Mouse (Mus musculus) hindbrain, postnatal 0 days (tissue): ENCODE results near the gene Fam117b. TPM values are rescaled to one million over a fixed set of nuclear protein-coding genes. Genes with fewer than 3 reads are reported as not detected.
A peak's percentile ranks its signal among the peaks of the same experiment; 100 is the strongest.

Experiments
- ATAC-seq: fragments of 200-750 bp; cut with Nextera tagmentation; 2 replicates; pipeline ENCODE4 v1.8.0; 2017; ENCODE audit warnings: mild to moderate bottlenecking, moderate TSS enrichment, moderate library complexity
- DNase-seq: peaks from one replicate; pipeline ENCODE4 v3.0.0-alpha.2; 2015; ENCODE audit warnings: low spot score
- H3K27ac ChIP-seq: fragments of 300-500 bp; sonication (generic); 2 replicates; pipeline ENCODE4 v1.5.1; 2014; ENCODE audit warnings: mild to moderate bottlenecking
- H3K27me3 ChIP-seq: fragments of 300-500 bp; sonication (generic); 2 replicates; pipeline ENCODE4 v1.6.1; 2014; ENCODE audit warnings: low read length, mixed read lengths; ENCODE audit not compliant: insufficient read depth
- H3K36me3 ChIP-seq: fragments of 300-500 bp; sonication (generic); 2 replicates; pipeline ENCODE4 v1.6.1; 2014; ENCODE audit warnings: low read length, mixed read lengths; ENCODE audit not compliant: insufficient read depth
- H3K4me1 ChIP-seq: fragments of 300-500 bp; sonication (generic); 2 replicates; pipeline ENCODE4 v1.6.1; 2014; ENCODE audit warnings: antibody characterized with exemption, low read length, mixed read lengths; ENCODE audit not compliant: insufficient read depth
- H3K4me2 ChIP-seq: fragments of 300-500 bp; sonication (generic); 2 replicates; pipeline ENCODE4 v1.6.1; 2014; ENCODE audit warnings: low read depth, mild to moderate bottlenecking, low read length, moderate library complexity, mixed read lengths
- H3K4me3 ChIP-seq: fragments of 300-500 bp; sonication (generic); 2 replicates; pipeline ENCODE4 v1.5.1; 2014; ENCODE audit warnings: low read length
- H3K9ac ChIP-seq: fragments of 300-500 bp; sonication (generic); replicated peaks from 2 replicates; pipeline ENCODE4 v1.6.1; 2014; ENCODE audit warnings: mild to moderate bottlenecking, low read length, moderate library complexity, mixed read lengths
- H3K9me3 ChIP-seq: fragments of 300-500 bp; sonication (generic); 2 replicates; pipeline ENCODE4 v1.6.1; 2016; ENCODE audit warnings: low read length, mixed read lengths
- CTCF ChIP-seq: IDR thresholded peaks from 2 replicates; pipeline ENCODE4 v1.5.1; 2016; ENCODE audit warnings: antibody characterized with exemption, control low read depth, low read depth
- WGBS: fragments of 180-500 bp; shearing (Covaris S2); extraction: QIAGEN DNeasy Blood & Tissue Kit; methylation state at CpG from one replicate; pipeline ENCODE4 v1.1.7; 2014; 5-methylcytosine and 5-hydroxymethylcytosine counted together
- polyA plus RNA-seq: library from polyadenylated mRNA; unstranded; fragments of >200 nt; fragmentation: Nextera tagmentation; extraction: Ambion mirVana; gene quantifications from 2 replicates; pipeline ENCODE4 v1.2.1, GENCODE M21; 2015
- total RNA-seq: library from RNA; depleted of rRNA; stranded (reverse); fragments of >200 nt; gene quantifications from 2 replicates; pipeline ENCODE4 v1.2.3, GENCODE M21; 2014

The Fam117b gene
- total and polyA plus RNA-seq, 2 experiments from 2014 or later, result 30.1 to 44.5 TPM

DNA sequence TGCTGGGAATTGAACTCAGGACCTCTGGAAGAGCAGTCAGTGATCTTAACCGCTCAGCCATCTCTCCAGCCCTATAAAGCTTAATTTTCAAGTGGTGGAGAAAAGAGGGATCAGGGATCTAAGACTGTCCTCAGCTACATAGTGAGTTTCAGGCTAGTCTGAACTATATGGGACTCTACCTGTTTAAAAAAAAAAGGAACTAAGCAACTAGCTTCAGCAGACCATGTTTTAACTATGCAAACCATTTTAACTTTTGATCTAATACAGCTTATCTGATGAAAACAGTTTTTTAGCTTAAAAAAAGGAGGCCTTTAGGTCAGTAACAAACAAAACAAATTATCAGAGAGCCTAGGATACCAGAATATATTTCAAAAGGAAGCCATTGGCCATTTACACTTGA lies 1.9 kb upstream of the Fam117b start:
- H3K36me3 ChIP-seq, result no peaks in the 10 kb centered on the region
- no peak for ATAC-seq
- no peak overlapping the region for H3K9ac ChIP-seq
- no peak overlapping the region for H3K4me2 ChIP-seq
- H3K4me3 ChIP-seq, result no peak overlapping the region
- no peak for TF ChIP-seq CTCF
- no peaks in the 10 kb centered on the region for H3K27me3 ChIP-seq
- 86% methylated on average over 1 of the region's 1 CpGs for WGBS
- DNase-seq, result no peak
- H3K4me1 ChIP-seq, result peaks cover 16% of the 10 kb centered on the region; the same call in 1 of the 2 replicates
- no peaks in the 10 kb centered on the region for H3K9me3 ChIP-seq
- H3K27ac ChIP-seq, result no peak overlapping the region

DNA sequence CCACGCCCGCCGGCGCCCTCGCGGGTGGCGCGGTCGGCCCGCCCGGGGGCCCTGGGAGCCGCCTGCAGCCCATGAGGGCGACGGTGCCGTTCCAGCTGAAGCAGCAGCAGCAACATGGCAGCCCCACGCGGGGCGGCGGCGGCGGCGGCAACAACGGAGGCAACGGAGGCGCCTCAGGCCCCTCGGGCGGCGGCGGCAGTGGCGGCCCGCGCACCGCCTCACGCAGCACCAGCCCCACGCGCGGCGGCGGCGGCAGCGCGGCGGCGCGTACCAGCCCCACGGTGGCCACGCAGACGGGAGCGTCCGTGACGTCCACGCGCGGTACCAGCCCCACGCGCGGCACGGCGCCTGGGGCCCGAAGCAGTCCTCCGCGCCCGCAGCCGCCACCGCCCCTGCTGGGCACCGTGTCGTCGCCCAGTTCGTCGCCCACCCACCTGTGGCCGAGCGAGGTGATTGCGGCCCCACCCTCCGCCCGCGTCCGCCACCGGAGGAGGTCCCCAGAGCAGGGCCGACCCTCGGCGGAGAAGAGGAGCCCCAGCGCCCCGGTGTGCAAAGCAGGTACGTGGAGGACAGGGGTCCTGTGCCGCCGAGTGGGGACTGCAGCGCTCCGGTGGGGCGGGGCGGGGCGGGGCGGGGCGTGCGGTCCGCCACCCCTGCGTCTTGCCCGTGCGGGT lies 526 bp downstream of the Fam117b start:
- peak overlapping the region; percentile 70 for H3K4me2 ChIP-seq
- peak; percentile 70 for ATAC-seq
- H3K27ac ChIP-seq, result peak overlapping the region; percentile 99
- no peaks in the 10 kb centered on the region for H3K27me3 ChIP-seq
- peak overlapping the region; percentile 98 for H3K4me3 ChIP-seq
- no peak for TF ChIP-seq CTCF
- H3K4me1 ChIP-seq, result peaks cover 18% of the 10 kb centered on the region; the same call in 1 of the 2 replicates
- WGBS, result under 1% methylated on average over 60 of the region's 98 CpGs
- DNase-seq, result peak; percentile 73
- H3K36me3 ChIP-seq, result no peaks in the 10 kb centered on the region
- H3K9ac ChIP-seq, result peak overlapping the region; percentile 99
- no peaks in the 10 kb centered on the region for H3K9me3 ChIP-seq

DNA sequence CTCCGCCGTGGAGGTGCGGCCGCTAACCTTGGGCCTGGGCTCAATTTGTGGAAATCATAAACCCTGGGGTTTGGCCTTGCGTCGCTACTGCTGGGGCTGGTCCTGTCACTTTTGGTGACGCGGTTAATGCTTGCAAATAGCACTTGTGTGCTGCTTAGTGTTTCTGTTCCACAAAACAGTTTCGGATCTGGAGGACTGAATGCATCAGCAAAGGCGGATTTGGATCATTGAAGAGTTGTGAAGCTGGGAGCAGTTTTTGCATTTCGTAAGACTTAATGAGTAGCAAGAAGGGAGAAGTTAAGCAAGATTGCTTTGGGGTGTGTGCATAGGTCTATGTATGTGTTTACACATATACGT lies 1.0 kb downstream of the Fam117b start:
- Histone ChIP-seq H3K4me2 (peak overlapping the region; percentile 70), H3K4me1 (peaks cover 18% of the 10 kb centered on the region; the same call in 1 of the 2 replicates), H3K9me3 (no peaks in the 10 kb centered on the region), H3K9ac (peak overlapping the region; percentile 99), H3K36me3 (no peaks in the 10 kb centered on the region), H3K27ac (peak overlapping the region; percentile 99), H3K27me3 (no peaks in the 10 kb centered on the region), H3K4me3 (peak overlapping the region; percentile 98)
- no peak for ATAC-seq
- 3% methylated on average over 12 of the region's 12 CpGs for WGBS
- DNase-seq, result peak; percentile 58
- no peak for TF ChIP-seq CTCF

DNA sequence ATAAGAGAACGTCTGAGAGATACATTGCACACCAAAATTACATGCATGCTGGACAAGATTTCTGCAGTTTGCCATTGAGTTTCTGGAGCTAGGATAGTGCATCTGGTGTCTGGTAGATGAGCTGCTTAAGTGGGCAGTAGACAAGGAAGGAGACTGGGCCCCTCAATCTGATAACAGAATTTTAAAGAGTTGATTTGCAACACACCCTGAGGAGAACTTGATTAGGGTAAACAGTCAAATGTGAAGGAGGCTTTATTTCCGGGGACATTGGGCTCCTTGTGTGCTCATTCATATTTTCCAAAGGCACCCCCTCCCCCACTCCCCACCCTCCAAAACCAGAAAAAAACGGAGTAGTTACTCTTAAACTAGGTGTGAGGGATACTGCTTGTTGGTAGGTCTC lies 2.0 kb downstream of the Fam117b start:
- peak overlapping the region; percentile 99; the same call in 1 of the 2 replicates for H3K9ac ChIP-seq
- H3K4me3 ChIP-seq, result peak overlapping the region; percentile 98
- no peaks in the 10 kb centered on the region for H3K9me3 ChIP-seq
- no peaks in the 10 kb centered on the region for H3K27me3 ChIP-seq
- TF ChIP-seq CTCF, result no peak
- WGBS, result 51% methylated on average over 3 of the region's 3 CpGs
- H3K4me2 ChIP-seq, result peak overlapping the region; percentile 70
- peaks cover 18% of the 10 kb centered on the region; the same call in 1 of the 2 replicates for H3K4me1 ChIP-seq
- DNase-seq, result no peak
- H3K27ac ChIP-seq, result no peak overlapping the region
- no peaks in the 10 kb centered on the region for H3K36me3 ChIP-seq
- no peak for ATAC-seq

DNA sequence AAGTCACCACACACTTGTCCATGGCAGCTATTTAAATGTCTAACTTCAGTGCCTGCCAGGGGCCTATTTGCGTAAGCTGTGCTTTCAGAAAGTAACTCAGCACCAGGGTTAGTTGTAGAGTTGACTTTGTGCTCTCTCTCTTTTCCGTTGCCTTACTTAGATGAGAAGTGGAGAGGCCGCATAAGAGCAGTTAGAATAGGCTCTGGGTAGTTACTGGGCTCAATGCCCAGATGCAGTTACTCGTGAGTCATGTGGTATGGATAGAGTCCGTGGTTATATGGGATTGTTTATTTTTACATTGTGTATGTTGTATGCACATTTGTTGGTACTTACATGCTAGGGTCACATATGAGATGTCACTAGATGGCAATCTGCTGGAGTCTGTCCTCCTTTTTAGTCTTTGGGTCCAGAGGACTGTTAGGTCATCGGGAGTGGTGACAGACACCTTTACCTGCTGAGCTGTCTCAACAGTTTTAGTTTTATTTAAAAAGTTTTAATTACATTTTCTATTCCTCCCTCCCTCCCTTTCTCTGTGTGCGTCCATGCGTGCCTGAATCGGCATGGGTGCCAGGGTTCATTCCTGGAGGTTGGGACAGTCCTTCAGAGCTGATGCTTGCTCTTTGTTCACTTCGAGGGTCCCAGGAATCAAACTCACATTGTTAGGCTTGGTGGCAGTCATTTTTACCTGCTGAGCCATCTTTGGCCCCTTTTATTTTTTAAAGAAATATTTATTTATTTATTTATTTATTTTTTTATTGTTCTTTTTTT lies 3.2 kb downstream of the Fam117b start:
- H3K27ac ChIP-seq, result no peak overlapping the region
- peak; percentile 17 for DNase-seq
- H3K27me3 ChIP-seq, result no peaks in the 10 kb centered on the region
- H3K36me3 ChIP-seq, result no peaks in the 10 kb centered on the region
- no peak for TF ChIP-seq CTCF
- no peak overlapping the region for H3K9ac ChIP-seq
- H3K9me3 ChIP-seq, result no peaks in the 10 kb centered on the region
- no peak overlapping the region for H3K4me3 ChIP-seq
- ATAC-seq, result no peak
- H3K4me1 ChIP-seq, result peaks cover 18% of the 10 kb centered on the region; the same call in 1 of the 2 replicates
- H3K4me2 ChIP-seq, result peak overlapping the region; percentile 70
- WGBS, result 54% methylated on average over 10 of the region's 10 CpGs

DNA sequence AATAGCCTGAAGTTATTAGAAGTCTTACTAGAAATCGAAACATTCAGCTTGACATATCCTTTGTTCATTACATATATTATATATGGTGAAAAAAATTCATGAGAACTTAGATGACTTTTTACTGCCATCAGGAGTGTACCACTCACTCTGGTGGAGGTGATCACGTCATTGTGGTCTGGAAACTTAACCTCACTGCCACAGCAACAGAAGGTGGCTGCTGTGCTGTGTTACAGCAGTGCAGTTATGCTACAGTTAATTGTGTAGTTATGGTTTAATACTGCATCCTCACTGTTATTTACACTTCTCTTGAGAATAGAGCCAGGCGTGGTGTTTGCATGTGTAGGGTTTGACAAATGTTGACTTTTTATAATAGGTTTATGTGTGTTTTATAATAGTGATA lies 4.6 kb downstream of the Fam117b start:
- WGBS, result 74% methylated on average over 3 of the region's 3 CpGs
- Histone ChIP-seq H3K27ac (no peak overlapping the region), H3K9me3 (no peaks in the 10 kb centered on the region), H3K4me2 (no peak overlapping the region), H3K4me1 (peaks cover 18% of the 10 kb centered on the region; the same call in 1 of the 2 replicates), H3K27me3 (no peaks in the 10 kb centered on the region), H3K36me3 (no peaks in the 10 kb centered on the region), H3K9ac (no peak overlapping the region), H3K4me3 (no peak overlapping the region)
- ATAC-seq, result no peak
- DNase-seq, result no peak
- TF ChIP-seq CTCF, result no peak
